Mouse (Mus musculus): ENCODE measurements at regions not wholly inside any gene's neighbourhood (a gene's known extent, or its start where the extent isn't known, plus 50 kb on each side); places are given as distances from the start of the nearest gene placed in this dataset.
"Not testable (repeated sequence)": the region's sequence is repeated elsewhere in the genome, so short reads cannot be mapped to it uniquely, and the experiment has no call there.

DNA sequence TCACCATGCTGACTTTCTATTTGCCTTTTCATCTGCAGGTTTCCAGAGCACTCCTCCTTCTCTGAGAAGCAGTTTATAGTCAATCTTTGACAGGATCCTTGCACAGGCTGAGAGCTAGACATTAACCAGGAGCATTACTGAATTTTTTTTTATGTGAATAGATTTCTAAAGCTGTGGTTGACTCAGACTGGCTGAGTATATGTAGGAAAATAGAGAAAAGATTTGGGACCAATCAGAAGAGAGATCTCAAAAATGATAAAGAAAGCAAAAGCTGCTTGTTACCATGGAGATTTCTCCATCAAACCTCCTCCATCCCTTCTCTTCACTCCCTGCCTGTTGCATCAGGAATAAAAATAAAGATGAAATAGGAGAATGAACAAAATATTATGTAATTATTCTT lies 731.2 kb upstream of the Ndn start:
- no peak for DNase-seq (ENCODE audit: low spot score)

DNA sequence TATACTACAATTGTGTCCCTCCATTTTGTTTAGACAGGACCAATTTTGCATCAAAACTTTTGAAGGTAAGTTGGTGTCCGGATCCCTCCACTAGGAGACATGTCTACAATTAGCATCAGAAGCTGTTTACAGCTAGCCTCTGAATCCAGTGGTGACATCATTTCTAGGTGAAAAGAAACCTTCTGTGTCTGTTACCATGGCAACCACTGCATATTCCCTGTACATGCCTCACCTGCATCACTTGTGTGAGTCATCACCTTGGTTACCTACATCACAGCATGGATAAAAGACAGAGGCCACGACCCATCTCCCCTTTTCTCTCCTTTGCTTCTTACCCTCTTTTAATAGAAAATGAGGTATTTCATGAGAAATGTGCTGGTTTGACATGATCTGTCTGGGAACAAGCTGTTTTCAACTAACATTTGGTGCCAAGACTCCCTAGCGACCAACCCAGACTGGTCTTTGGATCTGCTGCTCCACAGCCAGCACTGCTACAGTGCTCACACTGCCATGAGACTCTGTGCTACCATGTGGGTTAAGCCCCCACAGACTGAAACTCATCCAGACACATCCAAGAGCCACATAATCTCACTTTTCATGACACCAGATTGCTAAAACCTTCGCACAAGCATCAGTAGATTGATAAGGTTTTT lies 701.4 kb upstream of the Ndn start:
- no peak for DNase-seq (ENCODE audit: low spot score)

DNA sequence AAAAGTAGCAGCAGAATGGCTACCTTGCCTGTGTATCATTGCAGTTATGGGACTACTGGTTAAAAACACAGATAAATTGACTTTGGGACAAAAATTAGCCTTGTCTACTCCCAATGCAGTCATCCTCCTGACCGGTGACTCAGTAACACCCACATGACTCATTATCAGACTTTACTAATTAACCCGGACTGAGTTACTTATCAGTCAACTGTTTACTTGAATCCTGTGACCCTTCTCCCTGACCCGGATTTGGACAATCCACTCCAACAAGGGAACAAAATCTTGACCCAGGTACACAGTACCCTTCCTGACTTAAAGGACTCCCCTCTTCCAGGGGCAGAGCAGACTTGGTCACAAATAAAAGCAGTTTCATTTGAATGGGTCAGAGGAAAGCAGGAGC lies 688.3 kb upstream of the Ndn start:
- peak; percentile 45 for DNase-seq (ENCODE audit: low spot score)

DNA sequence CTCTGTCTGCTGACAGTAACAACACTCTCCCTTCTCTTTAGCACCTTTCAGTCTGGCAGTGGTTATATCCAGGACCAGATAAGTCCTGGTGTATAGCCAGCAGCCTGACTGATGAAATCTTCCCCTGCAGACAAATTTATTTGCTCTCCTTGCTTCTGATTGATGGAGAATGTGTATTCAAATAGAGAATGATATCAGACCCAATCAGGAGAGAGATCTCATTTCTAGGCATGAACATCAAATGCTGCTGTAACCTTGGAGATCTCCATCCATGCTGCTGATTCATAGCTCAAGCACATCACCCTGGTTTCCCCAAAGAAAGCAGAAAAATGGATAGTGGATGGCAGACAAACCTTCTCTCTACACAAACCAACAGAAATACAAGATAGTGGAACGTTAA lies 663.3 kb upstream of the Ndn start:
- DNase-seq (ENCODE audit: low spot score), result no peak

DNA sequence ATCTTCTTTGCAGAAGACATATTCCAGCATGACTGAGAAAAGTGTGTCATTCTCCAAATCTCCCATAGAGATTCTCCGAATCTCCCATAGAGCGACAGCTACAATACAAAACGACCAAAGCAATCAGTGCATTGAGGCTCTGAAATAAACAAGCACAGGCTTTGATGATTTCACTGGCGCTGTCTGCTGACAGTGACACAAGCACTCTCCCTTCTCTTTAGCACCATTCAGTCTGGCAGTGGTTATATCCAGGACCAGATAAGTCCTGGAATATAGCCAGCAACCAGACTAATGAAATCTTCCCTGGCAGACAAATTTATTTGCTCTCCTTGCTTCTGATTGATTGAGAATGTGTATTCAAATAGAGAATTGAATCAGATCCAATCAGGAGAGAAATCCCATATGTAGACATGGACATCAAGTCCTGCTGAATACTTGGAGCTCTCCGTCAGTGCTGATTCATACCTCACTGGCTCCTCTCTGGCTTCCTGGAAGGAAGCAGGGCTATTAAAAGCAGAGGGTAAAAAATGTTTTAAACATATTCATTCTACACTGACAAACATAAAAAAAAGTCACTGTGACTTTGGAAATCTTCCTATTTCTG lies 661.2 kb upstream of the Ndn start:
- no peak for DNase-seq (ENCODE audit: low spot score)

DNA sequence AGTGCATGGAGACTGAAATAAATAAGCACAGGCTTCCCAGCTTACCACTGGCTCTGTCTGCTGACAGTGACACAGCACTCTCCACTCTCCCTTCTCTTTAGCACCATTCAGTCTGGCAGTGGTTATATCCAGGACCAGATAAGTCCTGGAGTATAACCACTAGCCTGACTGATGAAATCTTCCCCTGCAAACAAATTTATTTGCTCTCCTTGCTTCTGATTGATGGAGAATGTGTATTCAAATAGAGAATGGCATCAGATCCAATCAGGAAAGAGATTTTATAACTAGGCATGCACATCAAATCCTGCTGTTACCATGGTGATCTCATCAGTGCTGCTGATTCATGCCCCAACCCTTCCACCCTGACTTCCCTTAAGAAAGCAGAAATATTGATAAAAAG lies 620.2 kb upstream of the Ndn start:
- DNase-seq (ENCODE audit: low spot score), result no peak

DNA sequence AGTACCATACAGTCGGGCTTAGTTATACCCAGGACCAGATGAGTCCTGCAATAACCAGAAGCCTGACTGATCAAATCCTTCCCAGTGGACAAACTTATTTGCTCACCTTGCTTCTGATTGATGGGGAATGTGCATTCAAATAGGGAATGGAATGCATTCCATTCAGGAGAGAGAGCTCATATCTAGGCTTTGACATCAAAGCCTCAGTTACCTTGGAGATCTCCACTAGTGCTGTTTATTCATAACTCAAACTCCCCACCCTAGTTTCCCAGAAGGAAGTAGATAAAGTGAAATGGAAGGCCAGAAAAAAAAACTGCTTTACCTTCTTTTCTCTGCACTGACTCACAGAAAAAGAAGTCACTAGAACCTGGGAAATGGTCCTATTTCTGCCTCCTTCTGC lies 608.9 kb upstream of the Ndn start:
- no peak for DNase-seq (ENCODE audit: low spot score)

DNA sequence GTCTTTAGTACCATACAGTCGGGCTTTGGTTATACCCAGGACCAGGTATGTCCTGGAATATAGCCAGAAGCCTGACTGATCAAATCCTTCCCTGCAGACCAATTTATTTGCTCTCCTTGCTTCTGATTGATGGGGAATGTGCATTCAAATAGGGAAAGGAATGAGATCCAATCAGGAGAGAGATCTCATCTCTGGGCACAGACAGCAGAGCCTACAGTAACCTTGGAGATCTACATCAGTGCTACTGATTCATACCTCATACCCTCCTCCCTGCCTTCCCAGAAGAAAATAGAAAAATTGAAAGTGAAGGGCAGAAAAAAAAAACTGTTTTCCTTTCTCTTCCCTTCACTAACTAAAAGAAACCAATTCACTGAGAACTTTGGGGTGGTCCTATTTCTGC lies 607.0 kb upstream of the Ndn start:
- not testable (repeated sequence) for DNase-seq (ENCODE audit: low spot score)

DNA sequence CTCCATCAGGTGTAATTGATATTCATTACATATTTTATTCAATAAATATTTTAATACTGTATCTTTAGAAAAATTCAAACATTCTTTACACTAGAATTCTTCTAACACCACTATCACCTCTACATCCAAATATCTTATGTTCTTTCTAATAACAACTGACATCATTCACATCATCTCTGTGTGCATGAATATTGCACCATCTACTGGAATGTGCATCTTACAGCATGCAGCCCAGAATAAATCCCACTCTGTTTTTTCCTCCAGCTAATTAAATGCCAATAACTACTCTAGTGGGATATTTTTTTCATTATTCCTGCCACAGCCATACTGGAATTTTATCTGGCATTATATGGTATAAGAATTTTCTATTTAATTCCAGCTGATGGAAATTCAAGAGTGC lies 576.5 kb upstream of the Ndn start:
- DNase-seq (ENCODE audit: low spot score), result no peak

DNA sequence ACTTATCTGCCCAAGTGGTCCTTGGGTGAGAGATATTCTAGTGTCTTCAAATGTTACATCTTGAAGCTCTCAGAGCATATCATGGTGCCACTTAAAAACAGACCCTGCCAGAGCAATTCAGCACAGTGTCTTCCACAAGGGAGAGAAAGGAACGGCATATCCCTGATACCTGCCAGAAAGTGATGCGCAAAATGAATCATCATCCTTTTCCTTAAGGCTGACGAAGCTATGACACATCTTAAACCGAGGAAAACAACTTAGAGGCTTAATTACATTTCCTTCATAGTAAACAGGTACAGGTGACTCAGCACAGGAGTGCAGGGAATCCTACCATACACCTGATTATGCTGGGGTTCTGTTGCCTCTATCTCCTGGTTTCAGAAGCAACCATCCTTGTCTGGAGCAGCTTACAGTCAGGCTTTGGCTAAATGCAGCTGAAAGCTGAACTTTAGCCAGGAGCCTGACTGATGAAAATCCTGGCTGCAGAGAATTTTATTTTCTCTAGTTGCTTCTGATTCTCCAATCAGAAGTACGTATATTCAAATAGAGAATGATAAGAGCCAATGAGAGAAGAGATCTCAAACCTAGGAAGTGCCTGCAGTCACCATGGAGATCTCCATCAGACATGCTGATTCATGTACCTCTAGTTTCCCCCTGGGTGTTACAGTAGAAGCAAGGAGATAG lies 556.1 kb upstream of the Ndn start:
- DNase-seq (ENCODE audit: low spot score), result no peak

DNA sequence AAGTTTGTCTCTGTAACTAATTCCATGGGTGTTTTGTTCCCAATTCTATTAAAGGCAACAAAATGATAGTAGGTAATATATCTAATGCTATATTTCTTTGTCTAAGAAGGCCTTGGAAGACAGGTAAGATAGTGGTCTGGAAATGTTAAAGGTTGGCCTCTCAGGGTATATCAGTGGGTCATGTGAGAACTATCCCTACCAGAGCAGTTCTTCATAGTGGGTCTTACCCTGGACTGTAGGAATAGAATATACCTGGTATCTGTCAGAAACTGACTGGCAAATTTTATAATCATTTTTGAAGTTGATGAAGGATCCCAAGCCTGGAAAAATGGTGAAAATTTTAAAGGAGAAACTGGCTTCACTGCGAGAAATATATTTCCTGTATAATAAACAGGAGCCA lies 509.5 kb upstream of the Ndn start:
- no peak for DNase-seq (ENCODE audit: low spot score)

DNA sequence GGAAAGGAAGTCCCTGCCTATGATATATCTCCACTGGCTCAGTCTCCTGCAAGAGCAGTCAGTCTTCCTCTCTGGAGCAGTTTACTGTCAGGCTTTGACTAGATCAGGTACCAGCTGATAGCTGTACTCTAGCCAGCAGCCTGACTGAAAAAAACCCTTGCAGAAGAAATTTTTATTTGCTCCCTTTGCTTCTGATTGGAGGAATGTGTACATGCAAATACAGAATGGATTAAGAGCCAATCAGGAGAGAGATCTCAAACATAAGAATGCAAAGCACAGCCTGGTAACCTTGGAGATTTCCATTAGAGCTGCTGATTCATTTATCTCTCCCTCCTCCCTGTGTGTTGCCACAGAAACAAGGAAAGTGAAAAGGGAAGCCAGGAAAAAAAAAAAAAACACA lies 509.1 kb upstream of the Ndn start:
- DNase-seq (ENCODE audit: low spot score), result no peak

DNA sequence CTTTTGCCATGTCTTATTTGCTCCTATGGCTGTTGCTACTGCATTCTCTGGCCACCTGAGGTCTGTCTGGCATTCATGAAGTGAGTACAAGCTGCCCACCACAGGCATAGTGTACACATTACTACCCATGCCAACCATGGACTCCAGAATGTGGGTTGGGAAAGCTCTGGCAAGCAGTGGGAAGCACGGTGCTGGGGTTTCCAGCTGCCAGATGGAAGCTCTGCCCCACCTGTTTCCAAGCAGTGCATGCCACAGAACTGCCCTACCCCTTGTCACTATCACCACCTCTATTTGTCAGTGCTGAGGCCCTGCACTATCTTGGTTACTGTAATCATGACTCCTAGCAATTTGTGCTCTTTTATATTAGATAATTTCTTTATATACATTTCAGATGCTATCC lies 494.4 kb upstream of the Ndn start:
- no peak for DNase-seq (ENCODE audit: low spot score)

DNA sequence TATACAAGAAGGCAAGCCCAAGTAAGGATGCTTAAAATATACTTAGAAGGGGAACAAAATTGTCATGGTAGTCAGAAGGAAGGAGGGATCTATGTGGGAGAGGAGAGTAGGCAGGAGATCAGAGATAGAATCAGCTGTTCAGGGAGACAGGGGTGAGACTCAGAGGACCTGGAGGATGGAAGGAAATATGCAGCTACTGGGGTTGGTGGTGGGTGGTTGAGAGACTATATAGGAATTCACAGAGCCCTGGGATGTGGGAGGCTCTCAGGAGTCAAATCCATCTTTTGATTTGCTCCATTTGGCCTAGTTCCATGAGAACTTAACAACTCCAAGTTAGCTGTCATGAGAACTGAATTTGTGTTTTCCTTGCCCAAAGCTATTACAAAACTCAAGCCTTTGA lies 481.9 kb upstream of the Ndn start:
- no peak for DNase-seq (ENCODE audit: low spot score)

DNA sequence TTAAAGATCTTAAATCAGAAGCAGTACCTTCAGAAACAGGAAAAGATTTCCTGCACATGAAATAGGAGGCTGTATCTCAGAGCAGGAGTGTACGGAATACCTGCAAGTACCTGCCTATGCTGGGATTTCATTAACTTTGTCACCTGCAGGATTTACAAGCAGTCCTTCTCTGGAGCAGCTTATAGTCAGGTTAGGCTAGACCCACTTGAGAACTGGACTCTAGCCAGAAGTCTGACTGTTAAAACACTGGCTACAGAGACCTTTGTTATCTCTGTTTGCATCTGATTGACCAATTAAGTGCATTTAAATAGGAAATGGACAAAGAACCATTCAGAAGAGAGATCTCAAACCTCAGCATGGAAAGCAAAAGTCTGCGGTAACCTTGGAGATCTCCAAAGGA lies 480.0 kb upstream of the Ndn start:
- DNase-seq (ENCODE audit: low spot score), result no peak

DNA sequence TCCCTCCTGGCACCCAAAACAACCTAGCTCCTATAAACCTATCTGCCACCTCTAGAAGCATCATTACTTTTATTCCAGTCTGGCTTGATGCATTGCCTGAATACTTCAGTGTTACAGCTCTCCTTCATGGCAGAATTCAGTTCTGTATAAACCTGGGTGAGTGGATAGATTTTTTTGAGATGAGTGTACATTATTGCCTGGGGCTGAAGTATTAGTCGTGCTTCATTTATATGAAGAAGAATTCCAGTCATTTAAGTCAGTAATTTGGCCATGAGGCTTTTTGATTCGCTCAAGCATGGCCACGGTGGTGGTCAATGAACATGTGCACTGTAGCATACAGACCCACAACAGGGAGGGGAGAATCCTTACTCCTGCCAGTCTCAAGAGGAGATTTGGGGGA lies 470.1 kb upstream of the Ndn start:
- DNase-seq (ENCODE audit: low spot score), result no peak

DNA sequence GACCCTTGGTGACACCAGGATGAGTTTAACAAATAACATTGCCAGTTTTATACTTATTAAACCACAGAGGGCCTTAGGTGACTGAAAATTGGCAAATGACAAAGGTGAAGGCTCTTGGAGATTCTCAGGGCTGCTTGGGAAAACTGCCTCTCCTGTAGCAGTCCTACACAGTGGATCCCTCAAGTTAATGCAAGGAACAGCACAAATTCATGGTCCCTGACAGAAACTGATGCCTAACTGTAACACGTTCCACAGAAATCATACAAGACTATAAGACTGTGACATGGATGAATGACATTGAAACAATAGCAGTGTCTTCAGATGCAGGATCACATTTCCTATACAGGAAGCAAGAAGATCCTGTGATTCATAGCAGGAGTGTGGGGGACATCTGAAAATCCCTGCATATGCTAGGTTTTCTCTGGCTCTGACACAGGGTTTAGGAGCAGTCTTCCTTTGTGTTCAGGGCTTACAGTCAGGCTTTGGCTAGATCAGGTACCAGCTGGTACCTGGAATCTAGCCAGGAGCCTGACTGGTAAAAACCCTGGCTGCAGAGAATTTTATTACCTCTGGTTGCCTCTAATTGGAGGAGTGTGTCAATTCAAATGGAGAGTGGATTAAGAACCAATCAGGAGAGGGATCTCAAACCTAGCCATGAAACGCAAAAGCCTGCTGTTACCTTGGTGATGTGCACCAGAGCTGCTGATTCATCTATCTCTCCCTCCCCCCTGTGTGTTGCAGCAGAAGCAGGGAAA lies 468.9 kb upstream of the Ndn start:
- DNase-seq (ENCODE audit: low spot score), result no peak

DNA sequence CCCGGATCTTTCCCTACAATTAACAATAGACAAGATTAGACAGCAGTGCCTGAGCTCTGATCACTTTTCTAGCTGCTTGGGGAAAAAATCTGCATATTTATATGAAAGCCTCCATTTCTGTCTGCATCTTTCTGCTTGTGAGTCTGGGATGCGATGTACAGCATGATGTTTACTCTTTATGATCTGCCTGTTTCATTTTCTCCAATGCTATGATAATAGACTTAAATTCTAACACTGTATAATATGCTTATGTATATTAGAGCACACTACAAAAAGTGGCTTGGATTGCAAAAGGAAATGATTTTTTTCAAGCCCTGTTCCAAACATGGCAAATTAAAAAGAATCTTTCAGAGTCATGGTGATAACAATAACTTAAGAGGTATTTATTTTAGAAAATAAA lies 468.3 kb upstream of the Ndn start:
- no peak for DNase-seq (ENCODE audit: low spot score)

DNA sequence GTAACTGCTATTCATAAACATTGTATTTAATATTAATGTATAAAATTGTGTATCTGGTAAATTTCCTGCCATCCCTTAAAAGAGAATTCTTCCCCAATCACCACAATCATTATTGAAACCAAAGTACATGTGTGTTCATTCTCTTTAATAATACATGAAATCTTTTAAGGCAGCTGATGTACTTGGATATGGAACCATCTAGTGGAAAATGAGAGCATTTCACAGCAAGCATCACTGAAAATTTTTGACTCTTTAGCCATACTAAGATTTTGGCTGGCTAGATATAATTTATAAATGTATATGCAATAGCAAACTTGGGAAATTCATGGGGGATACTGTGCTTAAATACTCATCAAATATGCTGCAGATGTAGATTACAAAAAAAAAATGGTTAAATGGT lies 467.8 kb upstream of the Ndn start:
- DNase-seq (ENCODE audit: low spot score), result no peak
